Mouse (Mus musculus) erythroblast, embryonic 14.5 days (primary cell): ENCODE results near the gene Kcnh8. TPM values are rescaled to one million over a fixed set of nuclear protein-coding genes. Genes with fewer than 3 reads are reported as not detected.

Source experiments
- H3K27me3 ChIP-seq: 2 replicates; pipeline ENCODE4 v1.6.1; 2012; ENCODE audit warnings: inconsistent platforms; ENCODE audit not compliant: control insufficient read depth
- H3K36me3 ChIP-seq: 2 replicates; pipeline ENCODE4 v1.6.1; 2012; ENCODE audit warnings: mild to moderate bottlenecking, inconsistent platforms; ENCODE audit not compliant: control insufficient read depth
- H3K4me1 ChIP-seq: 2 replicates; pipeline ENCODE4 v1.6.1; 2012; ENCODE audit warnings: inconsistent platforms; ENCODE audit not compliant: control insufficient read depth
- H3K4me3 ChIP-seq: replicated peaks from 2 replicates; pipeline ENCODE3; 2012; ENCODE audit warnings: moderate library complexity, mild to moderate bottlenecking, inconsistent platforms
- H3K9me3 ChIP-seq: 2 replicates; pipeline ENCODE4 v1.6.1; 2012; ENCODE audit warnings: low read length, inconsistent platforms, mixed read lengths; ENCODE audit not compliant: control insufficient read depth
- GATA1 ChIP-seq: IDR thresholded peaks from 2 replicates; pipeline ENCODE4 v1.6.1; 2012; ENCODE audit warnings: low read length, inconsistent platforms, mixed read lengths
- TAL1 ChIP-seq: IDR thresholded peaks from 3 replicates; pipeline ENCODE4 v1.6.1; 2012; ENCODE audit warnings: low read length, inconsistent platforms, mixed read lengths
- polyA plus RNA-seq: library from polyadenylated mRNA; stranded (reverse); fragments of >175 nt; gene quantifications from 2 replicates; pipeline ENCODE4 v1.2.3, GENCODE M21; 2012

The Kcnh8 gene
- polyA plus RNA-seq, 1 experiment = not detected

DNA sequence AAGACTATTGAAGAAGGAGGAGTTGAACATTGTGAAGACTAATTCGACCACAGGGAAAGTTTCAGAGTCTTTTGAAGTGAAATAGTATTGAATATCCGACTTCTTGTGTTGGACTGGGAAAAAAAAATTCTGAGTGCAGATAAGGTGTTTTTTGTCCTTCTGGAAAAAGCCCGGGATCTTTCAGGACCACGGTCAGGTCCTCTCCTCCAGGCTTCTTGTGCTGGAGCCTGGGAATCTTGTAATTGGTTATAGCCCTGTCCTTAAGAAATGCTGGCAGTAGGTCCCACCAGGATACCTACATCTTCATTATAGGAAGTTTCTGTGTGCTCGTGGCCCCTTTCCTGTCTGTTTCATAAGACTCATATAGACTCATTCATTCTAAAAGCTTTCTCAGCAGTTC lies 902 bp downstream of the Kcnh8 start:
- H3K36me3 ChIP-seq = no peaks in the 10 kb centered on the region
- no peaks in the 10 kb centered on the region for H3K9me3 ChIP-seq
- no peak overlapping the region for H3K4me3 ChIP-seq
- H3K27me3 ChIP-seq = peaks cover 36% of the 10 kb centered on the region
- TF ChIP-seq TAL1 (no peak), GATA1 (no peak)
- H3K4me1 ChIP-seq = no peaks in the 10 kb centered on the region

DNA sequence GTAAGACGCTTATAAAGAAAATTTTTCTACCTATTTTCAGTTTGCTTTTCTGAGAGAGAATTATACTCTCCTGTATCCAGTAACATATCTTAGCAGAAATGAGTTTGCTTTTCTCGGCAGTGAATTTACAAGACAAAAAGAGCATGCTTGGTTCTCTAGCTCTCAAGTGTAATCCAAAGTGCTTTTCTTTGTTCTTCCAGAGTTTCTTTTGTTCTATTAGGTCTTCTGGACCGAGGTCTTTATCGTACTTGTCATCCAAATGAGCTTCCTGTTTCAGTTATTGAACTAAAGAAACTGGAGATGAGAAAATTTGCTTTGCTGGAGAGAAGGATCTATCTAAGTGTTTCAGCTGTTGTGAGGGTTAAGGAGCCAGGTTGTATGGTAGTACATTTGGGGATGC lies 8.9 kb downstream of the Kcnh8 start:
- TF ChIP-seq TAL1 (no peak), GATA1 (no peak)
- H3K4me3 ChIP-seq = no peak overlapping the region
- H3K36me3 ChIP-seq = no peaks in the 10 kb centered on the region
- no peaks in the 10 kb centered on the region for H3K4me1 ChIP-seq
- H3K27me3 ChIP-seq = no peaks in the 10 kb centered on the region
- peaks cover 2% of the 10 kb centered on the region; the same call in 1 of the 2 replicates for H3K9me3 ChIP-seq

DNA sequence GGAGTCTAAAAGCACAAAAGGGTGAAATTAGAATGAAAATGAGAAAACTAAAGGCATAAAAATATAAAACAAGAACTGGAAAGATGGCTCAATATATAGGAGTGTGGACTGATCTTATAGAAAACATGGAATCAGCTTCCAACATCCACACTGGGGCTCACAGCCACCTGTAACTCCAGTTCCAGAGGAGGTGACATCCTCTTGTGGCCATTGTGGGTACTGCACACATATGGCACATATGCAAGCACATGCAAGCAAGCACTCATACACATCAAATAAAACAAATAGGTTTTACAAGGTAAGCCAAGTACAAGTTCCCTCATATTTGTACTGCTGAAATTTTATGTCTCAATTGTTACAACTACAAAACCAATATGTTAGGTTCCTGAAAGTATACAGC lies 46.7 kb downstream of the Kcnh8 start:
- Histone ChIP-seq H3K9me3 (no peaks in the 10 kb centered on the region), H3K4me3 (no peak overlapping the region), H3K36me3 (no peaks in the 10 kb centered on the region), H3K4me1 (no peaks in the 10 kb centered on the region), H3K27me3 (no peaks in the 10 kb centered on the region)
- TF ChIP-seq GATA1 (no peak), TAL1 (no peak)

DNA sequence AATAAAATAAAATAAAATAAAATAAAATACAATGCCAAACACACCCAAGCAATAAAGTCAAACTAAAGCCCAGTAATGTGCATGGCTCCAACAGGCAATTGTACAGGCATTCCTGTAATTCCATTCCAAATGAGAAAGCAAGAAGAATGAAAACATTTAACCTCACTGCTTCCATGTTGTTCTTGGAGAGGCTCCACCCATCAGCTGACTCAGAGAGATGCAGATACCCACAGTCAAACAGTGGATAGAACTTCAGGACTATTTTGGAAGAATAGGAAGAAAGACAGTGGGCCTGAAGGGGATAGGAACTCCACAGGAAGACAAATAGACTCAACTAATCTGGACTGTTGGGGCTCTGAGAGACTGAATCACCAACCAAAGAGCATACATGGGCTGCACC lies 89.5 kb downstream of the Kcnh8 start:
- no peaks in the 10 kb centered on the region for H3K27me3 ChIP-seq
- no peaks in the 10 kb centered on the region for H3K36me3 ChIP-seq
- peaks cover 8% of the 10 kb centered on the region; the same call in 1 of the 2 replicates for H3K9me3 ChIP-seq
- no peaks in the 10 kb centered on the region for H3K4me1 ChIP-seq
- no peak for TF ChIP-seq TAL1
- no peak for TF ChIP-seq GATA1
- H3K4me3 ChIP-seq = no peak overlapping the region

DNA sequence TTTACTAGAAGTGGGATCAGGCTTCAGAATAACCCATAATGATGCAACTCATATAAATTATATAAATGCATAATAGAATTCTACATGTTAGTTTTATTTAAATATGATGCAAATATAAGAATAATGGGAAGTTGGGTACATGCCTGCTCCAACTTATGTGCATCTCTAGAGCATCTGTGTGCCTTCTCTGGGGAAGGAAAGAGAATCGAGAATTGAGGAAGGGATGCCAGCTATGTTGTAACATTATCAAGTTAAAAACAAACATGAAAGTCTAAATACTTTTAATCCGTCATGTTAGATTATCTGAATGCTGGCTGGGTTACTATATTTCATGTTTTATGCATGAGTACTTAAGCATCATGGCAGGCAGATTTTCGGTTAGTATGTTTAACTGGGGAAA lies 99.4 kb downstream of the Kcnh8 start:
- Histone ChIP-seq H3K36me3 (no peaks in the 10 kb centered on the region), H3K4me1 (no peaks in the 10 kb centered on the region), H3K4me3 (no peak overlapping the region), H3K9me3 (peaks cover 5% of the 10 kb centered on the region), H3K27me3 (no peaks in the 10 kb centered on the region)
- TF ChIP-seq GATA1 (no peak), TAL1 (no peak)

DNA sequence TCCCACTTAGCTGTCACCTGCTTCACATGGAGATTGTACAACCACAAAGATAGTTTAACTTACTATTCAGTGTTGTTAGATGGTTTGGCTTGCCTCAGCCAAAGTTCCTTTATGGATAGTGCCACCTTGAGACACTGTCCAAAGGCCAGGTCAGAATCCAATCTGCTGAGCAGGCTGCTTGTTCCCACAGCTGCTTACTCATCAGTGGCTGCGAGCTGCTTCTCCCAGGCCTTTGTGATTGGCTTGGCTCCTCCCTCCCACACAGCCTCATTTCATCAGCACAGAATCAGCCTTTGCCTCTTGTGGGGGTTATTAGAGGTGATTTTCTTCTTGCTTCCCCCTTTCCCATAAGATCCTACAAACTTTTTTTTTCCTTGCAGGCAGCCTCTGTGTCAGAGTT lies 109.8 kb downstream of the Kcnh8 start:
- TF ChIP-seq TAL1 = no peak
- no peak for TF ChIP-seq GATA1
- Histone ChIP-seq H3K36me3 (no peaks in the 10 kb centered on the region), H3K4me3 (no peak overlapping the region), H3K27me3 (no peaks in the 10 kb centered on the region), H3K4me1 (no peaks in the 10 kb centered on the region), H3K9me3 (no peaks in the 10 kb centered on the region; the same call in 1 of the 2 replicates)

DNA sequence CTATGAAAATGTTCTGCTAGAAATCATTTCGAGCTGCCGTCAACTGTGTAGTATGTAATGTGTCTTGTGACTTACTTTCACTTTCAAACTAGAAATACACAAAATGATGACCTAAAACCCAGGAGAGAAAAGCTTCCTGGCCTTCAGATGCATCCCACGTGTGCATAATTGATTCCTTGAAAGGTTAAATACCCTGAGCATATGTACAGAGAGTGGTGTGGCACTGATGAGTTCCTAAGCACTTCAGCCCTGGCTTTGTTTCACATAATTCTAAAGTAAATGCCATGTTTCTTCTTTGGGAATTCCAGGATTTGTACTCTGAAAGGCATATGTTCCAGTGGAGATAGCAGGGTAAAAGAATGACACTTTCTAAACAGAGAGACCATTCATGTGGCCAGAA lies 119.7 kb downstream of the Kcnh8 start:
- Histone ChIP-seq H3K9me3 (no peaks in the 10 kb centered on the region), H3K4me1 (no peaks in the 10 kb centered on the region), H3K36me3 (no peaks in the 10 kb centered on the region), H3K4me3 (no peak overlapping the region), H3K27me3 (no peaks in the 10 kb centered on the region)
- TF ChIP-seq GATA1 = no peak
- TF ChIP-seq TAL1 = no peak

DNA sequence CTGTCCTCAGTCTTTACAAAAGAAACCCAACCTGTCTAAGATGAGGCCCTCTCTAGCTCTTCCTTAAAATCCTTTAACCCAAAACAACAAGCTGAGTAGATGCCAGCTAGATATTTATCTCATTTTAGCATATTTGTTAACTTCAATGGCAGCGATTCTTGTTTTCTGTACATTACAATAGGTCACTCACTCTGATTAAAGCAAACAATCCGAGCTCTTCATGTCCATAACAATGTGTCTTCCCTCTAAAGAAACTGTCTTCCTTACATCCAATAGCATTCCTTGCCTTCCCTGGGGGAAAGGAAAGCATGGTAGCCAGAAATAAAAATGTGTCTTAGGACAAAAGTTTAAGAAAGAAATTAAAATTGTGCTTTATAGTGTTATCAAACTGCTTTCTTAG lies 126.3 kb downstream of the Kcnh8 start:
- Histone ChIP-seq H3K4me1 (no peaks in the 10 kb centered on the region), H3K9me3 (no peaks in the 10 kb centered on the region), H3K36me3 (no peaks in the 10 kb centered on the region), H3K27me3 (no peaks in the 10 kb centered on the region), H3K4me3 (no peak overlapping the region)
- TF ChIP-seq TAL1 (no peak), GATA1 (no peak)

DNA sequence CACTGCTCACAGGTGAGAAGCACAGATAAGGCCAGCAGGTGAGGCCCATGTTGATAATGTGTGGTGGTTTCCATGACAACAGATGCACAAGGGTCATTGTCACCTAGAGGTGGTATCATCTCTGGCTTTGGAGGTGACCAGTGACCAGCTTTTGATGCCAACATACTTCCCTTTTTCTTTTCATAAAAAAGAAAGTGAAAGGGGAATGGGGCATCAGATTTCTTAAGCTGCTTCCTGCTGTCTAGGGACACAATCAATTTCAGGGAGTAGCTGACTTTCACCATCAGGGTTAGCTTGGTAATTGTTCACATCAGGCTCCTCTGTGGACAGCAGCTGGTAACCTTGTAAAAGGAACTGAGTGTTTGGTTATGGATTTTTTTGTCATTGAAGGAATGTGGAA lies 135.9 kb downstream of the Kcnh8 start:
- Histone ChIP-seq H3K9me3 (peaks cover 10% of the 10 kb centered on the region), H3K27me3 (no peaks in the 10 kb centered on the region), H3K36me3 (no peaks in the 10 kb centered on the region), H3K4me3 (no peak overlapping the region), H3K4me1 (no peaks in the 10 kb centered on the region)
- no peak for TF ChIP-seq GATA1
- TF ChIP-seq TAL1 = no peak

DNA sequence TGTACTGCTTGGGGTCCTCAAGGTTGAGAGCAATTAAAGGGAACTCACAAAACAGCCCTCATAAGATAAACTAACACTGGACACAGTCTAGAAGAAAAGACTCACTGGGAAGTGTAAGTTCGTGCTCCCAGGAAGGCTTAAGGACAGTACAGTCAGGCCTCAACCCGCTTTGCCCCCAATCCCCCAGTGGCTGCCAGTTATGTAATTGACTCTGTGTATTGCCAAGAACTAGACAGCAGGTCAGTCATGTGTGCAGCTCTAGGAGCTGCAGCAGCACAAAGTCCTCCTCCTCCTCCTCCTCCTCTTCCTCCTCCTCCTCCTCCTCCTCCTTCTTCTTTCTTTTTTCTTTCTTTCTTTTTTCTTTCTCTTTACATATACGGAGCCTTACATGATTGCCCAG lies 185.6 kb downstream of the Kcnh8 start:
- Histone ChIP-seq H3K36me3 (no peaks in the 10 kb centered on the region), H3K4me3 (no peak overlapping the region), H3K27me3 (no peaks in the 10 kb centered on the region), H3K9me3 (peaks cover 4% of the 10 kb centered on the region; the same call in 1 of the 2 replicates), H3K4me1 (no peaks in the 10 kb centered on the region)
- TF ChIP-seq GATA1 (no peak), TAL1 (no peak)
